Mouse (Mus musculus) bone marrow macrophage, adult 2 months (primary cell): ENCODE data around the gene Ppm1h.

ENCODE experiments used
- CTCF ChIP-seq: IDR thresholded peaks from 2 replicates; pipeline ENCODE4 v1.5.1; 2012; ENCODE audit warnings: low read depth, mild to moderate bottlenecking, low read length, moderate library complexity
- POLR2A ChIP-seq: IDR thresholded peaks from 2 replicates; pipeline ENCODE4 v1.6.1; 2012; ENCODE audit warnings: mild to moderate bottlenecking, low read depth, low read length, borderline replicate concordance

- TF ChIP-seq POLR2A (no peak), CTCF (no peak)
Observed at GRCm38 (mm10) chr10:122741191-122741590, 62.6 kb downstream of the Ppm1h start.
